Mouse (Mus musculus): ENCODE results near the gene Vma21. TPM values are rescaled to one million over a fixed set of nuclear protein-coding genes. Genes with fewer than 3 reads are reported as not detected.

The Vma21 gene
- 147 TPM for polyA plus RNA-seq (2014; fragmentation: Illumina TruSeq; extraction: RNeasy Lipid Tissue Mini Kit (QIAGEN cat#74804))

GRCm38 (mm10) chrX:71815631-71816345, at the start of gene Vma21:
Gene Vma21, plus strand, starts transcription at chrX:71815924.

Other genes starting within 250 kb of the Vma21 start
- gene Gpr50, start 152.3 kb upstream of the Vma21 start, polyA plus RNA-seq (2014; fragmentation: Illumina TruSeq; extraction: RNeasy Lipid Tissue Mini Kit (QIAGEN cat#74804)): 0.37 TPM
- gene Gm1141, start 105.1 kb downstream of the Vma21 start, polyA plus RNA-seq (2014; fragmentation: Illumina TruSeq; extraction: RNeasy Lipid Tissue Mini Kit (QIAGEN cat#74804)): 0.77 TPM
- gene Prrg3, start 146.7 kb downstream of the Vma21 start, polyA plus RNA-seq (2014; fragmentation: Illumina TruSeq; extraction: RNeasy Lipid Tissue Mini Kit (QIAGEN cat#74804)): 22.4 TPM
- gene Fate1, start 157.1 kb downstream of the Vma21 start, polyA plus RNA-seq (2014; fragmentation: Illumina TruSeq; extraction: RNeasy Lipid Tissue Mini Kit (QIAGEN cat#74804)): not detected
- not detected for gene Cnga2, start 175.9 kb downstream of the Vma21 start, polyA plus RNA-seq (2014; fragmentation: Illumina TruSeq; extraction: RNeasy Lipid Tissue Mini Kit (QIAGEN cat#74804))

All from ovary, adult 10 weeks (tissue).